Mouse (Mus musculus): ENCODE measurements around the gene Usp13.

The Usp13 gene

DNA sequence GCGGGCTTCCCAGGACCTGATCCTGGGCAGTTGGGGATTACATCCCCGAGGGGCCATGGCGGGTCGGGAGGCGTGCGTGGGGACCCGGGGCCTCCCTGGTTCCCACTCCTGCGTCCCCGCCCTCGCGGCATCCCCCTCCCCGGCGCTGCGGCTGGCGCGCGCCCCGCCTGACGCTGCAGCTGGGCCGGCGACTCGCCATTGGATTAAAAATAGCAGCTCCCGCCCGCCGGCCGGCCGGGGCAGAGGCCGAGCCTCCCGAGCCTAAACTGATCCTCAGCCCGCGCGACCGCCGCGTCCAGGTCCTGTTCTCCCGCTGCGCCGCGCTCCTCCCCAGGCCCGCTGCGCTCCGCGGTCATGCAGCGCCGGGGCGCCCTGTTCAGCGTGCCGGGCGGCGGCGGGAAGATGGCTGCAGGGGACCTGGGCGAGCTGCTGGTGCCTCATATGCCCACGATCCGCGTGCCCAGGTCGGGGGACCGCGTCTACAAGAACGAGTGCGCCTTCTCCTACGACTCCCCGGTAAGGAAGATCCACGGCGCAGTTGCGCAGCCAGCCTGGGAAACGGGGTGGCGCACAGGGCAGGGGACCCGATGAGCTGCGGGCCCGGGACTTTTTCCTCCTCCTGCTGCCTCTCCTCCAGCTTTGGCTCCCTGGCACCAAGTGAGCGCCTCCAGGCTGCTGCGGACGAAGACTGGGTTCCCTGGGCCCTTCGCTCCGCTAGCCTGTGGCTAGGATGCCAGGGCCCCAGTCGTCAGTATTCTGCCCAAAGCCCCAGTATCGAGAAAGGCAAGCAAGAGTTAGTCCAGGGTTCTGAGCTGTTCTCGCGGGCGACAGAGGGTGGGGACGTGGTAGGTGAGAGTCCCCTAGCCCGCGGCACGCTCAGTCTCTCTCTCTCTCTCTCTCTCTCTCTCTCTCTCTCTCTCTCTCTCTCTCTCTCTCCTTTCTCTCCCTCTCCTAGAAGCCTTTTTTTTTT lies at the start of gene Usp13:
Gene Usp13 (plus strand): TSS at position 190 of the 970 bp plus-strand sequence.
- DNase-seq: peak; percentile 68

- DNase-seq: no peak
Measured at GRCm38 (mm10) chr3:32770781-32771180, 46.6 kb upstream of the Usp13 start.

DNA sequence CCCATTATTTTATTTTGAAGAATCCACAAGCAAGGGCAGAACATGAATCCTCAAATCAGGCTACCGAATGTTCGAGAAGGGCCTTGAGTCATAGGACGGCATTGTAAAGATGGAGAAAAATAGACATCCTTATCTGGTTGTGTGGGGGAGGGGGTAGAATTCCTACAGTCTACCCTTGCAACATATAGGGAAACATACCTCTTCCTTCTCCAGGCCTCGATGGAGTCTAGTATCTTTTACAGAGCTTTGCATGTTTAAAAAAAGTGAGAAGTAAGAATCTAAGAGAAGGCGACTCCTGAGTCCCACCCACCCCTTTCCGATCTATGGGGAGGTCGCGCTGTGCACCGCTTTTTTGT lies 367 bp upstream of the Usp13 start:
- DNase-seq: peak; percentile 19

DNA sequence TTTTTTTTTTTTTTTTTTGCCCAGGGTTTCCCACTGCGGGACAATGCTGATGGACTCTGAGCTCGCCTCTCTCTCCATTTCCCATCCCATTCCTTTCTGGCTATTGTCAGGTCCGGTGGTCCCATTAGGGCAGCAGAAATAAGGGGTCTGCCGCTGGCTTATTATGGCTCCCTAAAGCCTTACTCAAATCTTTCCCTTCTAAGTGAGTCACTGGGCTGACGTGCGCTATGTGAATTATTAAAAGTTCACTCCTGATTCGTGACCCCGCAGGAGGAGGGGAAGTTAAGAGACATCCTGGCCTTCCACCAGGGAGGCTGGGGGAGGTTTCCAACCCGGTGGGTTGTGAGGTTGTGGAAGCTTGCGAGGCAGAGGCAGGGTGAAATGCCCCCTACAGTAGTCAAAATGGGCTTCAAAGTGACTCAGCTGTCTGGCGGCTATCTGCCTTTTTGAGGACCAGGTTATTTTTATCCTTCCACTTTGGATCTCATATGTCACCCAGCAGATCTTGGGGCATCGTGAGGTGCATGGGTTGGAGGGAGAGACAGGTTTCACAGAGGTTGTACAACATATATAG lies 1.1 kb downstream of the Usp13 start:
- no peak for DNase-seq

- DNase-seq: no peak
Measured at GRCm38 (mm10) chr3:32822620-32823019, 5.3 kb downstream of the Usp13 start.

DNA sequence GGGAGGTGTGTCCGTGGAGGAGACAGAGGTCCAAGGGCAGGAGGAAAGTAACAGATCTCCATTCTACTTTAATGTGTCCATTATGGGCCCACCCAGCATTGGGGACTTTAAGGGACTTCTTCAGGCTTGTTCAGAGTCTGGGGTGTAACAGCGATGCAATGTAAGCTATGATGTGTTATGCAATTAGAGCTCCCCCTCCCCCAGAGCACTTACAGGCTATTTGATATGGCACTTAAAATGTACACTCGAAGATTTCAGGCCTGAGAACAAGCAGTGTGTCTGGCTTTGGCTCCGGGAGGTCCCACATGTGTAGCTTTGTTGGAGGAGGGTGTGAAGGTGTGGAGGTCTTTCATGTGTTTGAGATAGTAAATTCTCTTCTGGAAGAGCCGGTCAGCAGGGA lies 7.6 kb downstream of the Usp13 start:
- no peak for DNase-seq

GRCm38 (mm10) chr3:32825964-32826479 lies 8.7 kb downstream of the Usp13 start:
- no peak for DNase-seq

DNA sequence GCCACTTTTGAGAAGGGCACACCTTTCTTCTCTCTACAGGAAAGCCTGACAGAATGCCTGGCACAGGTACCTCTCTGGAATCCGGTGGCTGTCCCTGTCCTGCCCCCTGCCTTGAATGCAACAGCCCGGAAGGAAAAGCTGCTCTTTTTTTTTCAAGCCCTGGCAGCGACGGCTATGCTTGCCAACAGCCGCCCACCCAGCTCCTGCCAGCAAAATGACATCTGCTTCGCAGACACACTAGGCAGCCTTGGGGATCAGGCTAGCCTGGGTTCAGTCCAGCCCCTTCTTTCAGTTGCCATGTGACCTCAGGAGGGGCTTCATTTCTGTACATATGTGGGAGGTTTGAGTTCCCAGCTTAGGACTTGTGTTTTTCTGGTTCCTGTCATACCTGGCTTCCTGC lies 9.4 kb downstream of the Usp13 start:
- DNase-seq: peak; percentile 75

GRCm38 (mm10) chr3:32833871-32834270 lies 16.5 kb downstream of the Usp13 start:
- DNase-seq: no peak

DNA sequence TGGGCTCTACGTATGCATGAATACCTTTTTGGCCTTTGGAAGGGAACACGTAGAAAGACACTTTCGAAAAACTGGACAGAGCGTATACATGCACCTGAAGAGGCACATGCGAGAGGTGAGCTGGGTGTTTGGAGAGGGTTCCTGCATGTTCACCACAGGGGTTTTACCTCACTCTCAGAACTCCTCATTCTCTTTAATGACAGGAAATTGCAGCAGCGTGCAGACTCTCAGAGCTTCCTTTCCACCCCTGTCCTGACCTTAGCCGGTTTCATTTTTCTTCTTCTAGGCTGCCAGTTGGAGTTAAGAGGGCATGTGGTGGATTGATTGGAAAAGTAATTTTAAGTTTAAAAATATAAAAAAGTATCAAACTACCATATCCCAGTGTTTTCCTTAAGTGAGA lies 20.5 kb downstream of the Usp13 start:
- DNase-seq: no peak

DNA sequence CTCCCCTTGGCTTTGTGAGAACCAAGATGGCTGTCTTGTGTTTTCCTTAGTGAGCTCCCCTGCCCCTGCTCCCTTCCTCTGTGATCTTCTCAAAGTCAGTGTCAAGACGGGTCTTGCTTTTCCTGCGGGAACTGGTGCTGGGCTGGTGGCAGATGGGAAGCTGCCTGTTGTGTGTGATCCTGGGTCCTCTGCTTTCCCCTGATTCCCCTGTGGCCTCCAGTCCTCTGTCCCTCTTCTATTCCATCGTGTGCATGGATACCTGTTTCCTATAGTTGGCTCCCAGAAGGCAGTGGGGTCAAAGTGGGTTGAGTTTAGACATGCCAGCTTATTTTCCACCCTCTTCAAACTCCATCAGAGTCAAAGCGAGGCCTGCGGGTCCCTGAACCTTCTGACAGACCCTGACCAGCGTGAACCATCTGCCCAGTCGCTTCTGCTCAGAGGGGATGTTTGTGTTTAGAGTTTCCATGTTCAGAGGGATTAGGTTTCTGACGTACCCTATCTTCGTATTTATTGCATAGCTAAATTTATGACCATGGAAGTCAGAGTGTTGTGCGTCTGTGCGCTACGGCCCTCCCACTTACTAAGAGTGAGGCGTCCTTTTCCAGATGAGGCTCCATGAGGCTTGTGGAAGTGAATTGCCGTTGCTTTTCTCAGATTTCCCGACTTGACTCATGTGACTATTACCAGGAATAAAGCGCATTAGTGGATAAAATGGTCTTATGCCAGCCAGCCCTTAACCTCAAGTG lies 39.2 kb downstream of the Usp13 start:
- no peak for DNase-seq

DNA sequence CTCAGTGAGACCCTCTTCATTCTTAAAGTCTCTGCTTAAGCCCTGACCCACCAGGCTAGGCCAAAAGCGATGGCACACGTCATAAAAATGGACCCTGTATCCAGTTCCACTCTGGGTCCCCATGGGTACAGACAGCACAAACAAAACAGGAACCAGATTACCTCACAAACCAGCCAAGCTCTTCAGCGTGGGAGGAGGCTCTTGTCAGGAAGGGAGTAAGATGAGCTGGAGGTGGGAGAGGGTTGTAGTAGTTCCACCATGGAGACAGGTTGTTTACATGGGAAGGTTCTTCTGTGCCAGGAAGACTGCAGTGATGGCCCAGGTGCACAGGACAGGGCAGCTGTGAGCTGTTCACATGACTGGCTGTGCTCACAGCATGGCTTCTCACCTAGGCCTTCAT lies 53.7 kb downstream of the Usp13 start:
- DNase-seq: peak; percentile 12

DNA sequence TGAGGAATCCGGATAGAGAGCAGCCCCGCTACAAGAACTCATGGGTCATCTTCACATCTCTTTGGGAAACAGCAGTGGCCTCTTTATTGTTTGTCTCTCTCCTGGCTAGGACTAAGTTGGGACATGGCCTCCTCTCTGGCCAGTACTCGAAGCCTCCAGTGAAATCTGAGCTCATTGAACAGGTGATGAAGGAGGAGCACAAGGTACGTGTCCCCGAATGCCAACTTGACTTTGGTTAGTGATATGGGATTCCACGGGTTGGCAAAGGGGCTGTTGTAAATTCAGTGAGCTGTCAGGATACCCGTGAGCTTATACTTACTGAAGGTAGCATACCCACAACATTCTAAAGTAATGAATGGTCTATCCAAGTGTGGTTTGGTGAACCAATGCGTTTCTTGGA lies 69.0 kb downstream of the Usp13 start:
- no peak for DNase-seq

GRCm38 (mm10) chr3:32888886-32889285 lies 71.5 kb downstream of the Usp13 start:
- DNase-seq: no peak

- no peak for DNase-seq
Measured at GRCm38 (mm10) chr3:32890174-32890573, 72.8 kb downstream of the Usp13 start.

GRCm38 (mm10) chr3:32903462-32903861 lies 86.1 kb downstream of the Usp13 start:
- no peak for DNase-seq

- DNase-seq: no peak
Measured at GRCm38 (mm10) chr3:32904599-32904998, 87.3 kb downstream of the Usp13 start.

GRCm38 (mm10) chr3:32905850-32906779 lies 88.8 kb downstream of the Usp13 start:
- no peak for DNase-seq

- no peak for DNase-seq
Measured at GRCm38 (mm10) chr3:32908400-32908799, 91.1 kb downstream of the Usp13 start.

DNA sequence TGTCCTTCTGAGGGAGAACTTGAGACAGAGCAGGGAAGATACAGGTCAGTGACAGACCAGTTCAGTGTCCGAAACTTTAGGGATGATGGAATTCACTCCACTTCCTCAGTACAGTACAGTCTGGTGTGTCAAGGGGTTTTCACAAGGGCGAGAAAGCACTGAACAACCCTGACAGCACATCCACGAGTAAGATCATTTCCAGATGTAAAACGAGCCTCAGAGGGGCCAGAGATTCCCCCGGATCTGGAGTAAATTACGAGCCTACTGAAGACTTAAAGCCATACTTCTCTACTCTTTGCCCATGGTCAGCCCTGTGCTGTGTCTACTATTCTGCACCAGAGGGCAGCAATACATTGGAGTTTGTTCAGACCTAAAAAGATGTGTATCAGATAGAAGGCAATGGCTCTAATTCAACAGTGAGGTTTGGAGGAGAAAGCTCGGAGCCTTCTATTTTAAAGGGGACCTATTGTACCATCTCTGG lies 92.8 kb downstream of the Usp13 start:
- DNase-seq: peak; percentile 55

DNA sequence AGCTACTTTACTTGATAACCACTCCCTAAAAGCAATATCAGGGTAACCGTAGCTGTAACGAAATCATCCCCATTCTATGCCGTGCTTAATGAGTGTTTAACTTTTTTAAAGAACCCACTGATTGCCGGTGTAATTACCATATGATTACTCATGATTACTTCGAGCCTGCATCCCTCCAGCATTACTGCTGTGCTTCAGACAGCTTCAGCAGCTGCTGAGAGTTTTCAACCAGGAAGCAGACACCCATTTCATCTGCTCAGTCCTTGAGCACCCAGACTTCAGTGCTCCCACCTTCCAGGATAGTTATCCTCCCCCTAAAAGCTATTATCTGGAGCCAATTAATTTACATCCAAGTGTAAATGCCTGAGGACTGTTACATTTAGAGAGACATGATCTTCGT lies 106.8 kb downstream of the Usp13 start:
- DNase-seq: no peak
